In genomic region chr5:27316674-27317073, GRCm38 (mm10) we compare ENCODE assay signal across 14 mouse cellular contexts.
"Had no signal": no experiment of that assay in that cellular context is flagged by ENCODE, and none has a peak within 500 bp of the region (broad histone marks: within the 10 kb centered on the region; RNA-seq: fewer than 3 reads in every experiment).

No protein-coding gene starts in this region.

- ATAC-seq: midbrain, embryonic 13.5 days; midbrain, embryonic 15.5 days had no signal

- H3K27me3 ChIP-seq: midbrain, embryonic 13.5 days; midbrain, embryonic 15.5 days; neural tube, embryonic 12.5 days; stomach, embryonic 15.5 days had no signal

- H3K9ac ChIP-seq: lung, embryonic 14.5 days; midbrain, embryonic 13.5 days; midbrain, embryonic 15.5 days; neural tube, embryonic 12.5 days; stomach, embryonic 15.5 days had no signal

- H3K4me2 ChIP-seq: lung, embryonic 14.5 days; midbrain, embryonic 11.5 days; midbrain, embryonic 13.5 days; midbrain, embryonic 15.5 days; neural tube, embryonic 12.5 days; stomach, embryonic 15.5 days had no signal

- H3K27ac ChIP-seq: midbrain, embryonic 13.5 days; midbrain, embryonic 15.5 days; neural tube, embryonic 12.5 days; stomach, embryonic 15.5 days; stomach, postnatal 0 days had no signal

- H3K4me1 ChIP-seq: midbrain, embryonic 13.5 days; midbrain, embryonic 15.5 days; neural tube, embryonic 12.5 days; stomach, embryonic 15.5 days had no signal

- DNase-seq: lung, adult 18-20 months; lung, embryonic 14.5 days; lung, postnatal 10 days; lung, postnatal 4 days; right cerebral cortex, postnatal 14 days; thymus, adult 2 months; thymus, postnatal 25 days; thymus, postnatal 4 days had no signal

- H3K4me3 ChIP-seq: midbrain, embryonic 13.5 days; midbrain, embryonic 15.5 days; neural tube, embryonic 12.5 days; stomach, embryonic 15.5 days had no signal

- H3K9me3 ChIP-seq: midbrain, embryonic 13.5 days; midbrain, embryonic 15.5 days; neural tube, embryonic 12.5 days; stomach, embryonic 15.5 days had no signal

- H3K36me3 ChIP-seq: midbrain, embryonic 13.5 days; midbrain, embryonic 15.5 days; neural tube, embryonic 12.5 days; stomach, embryonic 15.5 days had no signal
